Mouse (Mus musculus): ENCODE measurements around the gene 4930404N11Rik. TPM values are rescaled to one million over a fixed set of nuclear protein-coding genes. Genes with fewer than 3 reads are reported as not detected.

4930404N11Rik gene
- polyA plus RNA-seq, 1 experiment from 2014 or later = 1.5 TPM

DNA sequence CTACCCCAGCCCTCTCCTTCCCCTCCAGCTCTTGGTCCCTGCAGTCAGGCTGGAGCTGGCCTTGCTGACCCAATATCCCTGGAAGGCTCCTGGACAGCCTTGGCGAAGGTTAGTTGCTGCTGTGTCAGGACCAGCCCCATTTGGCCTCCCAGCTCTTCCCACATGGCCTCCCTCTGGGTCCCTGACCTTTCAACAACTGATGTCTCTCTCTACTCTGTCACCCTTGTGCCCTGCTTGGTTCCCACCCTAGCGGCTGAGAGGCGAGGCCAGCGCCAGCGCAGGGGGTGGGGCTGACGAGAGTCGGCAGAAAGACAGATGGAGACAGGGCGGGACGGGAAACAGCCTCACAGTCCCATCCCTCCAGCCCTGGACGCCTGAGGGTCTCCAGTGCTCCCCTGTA, 37.2 kb downstream of the 4930404N11Rik start, which contains the start of gene Tbxa2r:
Gene Tbxa2r, plus strand, starts transcription at position 346 of the 400 bp plus-strand sequence.
- H3K36me3 ChIP-seq (ENCODE audit: control insufficient read depth, insufficient read depth) = peaks cover 37% of the 10 kb centered on the region
- TF ChIP-seq CTCF (IDR thresholded peaks at IDR 0.05; ENCODE audit: low read depth) = peak; percentile 45
- WGBS = 6% methylated on average over 10 of the region's 10 CpGs
- no peak for ATAC-seq
- H3K4me1 ChIP-seq (replicated peaks; ENCODE audit: control insufficient read depth, insufficient read depth, low read length) = peaks cover 12% of the 10 kb centered on the region; the same call in 1 of the 2 replicates
- peaks cover 14% of the 10 kb centered on the region for H3K27me3 ChIP-seq (replicated peaks; ENCODE audit: control insufficient read depth, insufficient read depth, low read length)
- H3K27ac ChIP-seq (ENCODE audit: low read depth, low read length) = peak within 1 kb of the TSS; percentile 60; the same call in 1 of the 2 replicates
- no peaks in the 10 kb centered on the region for H3K9me3 ChIP-seq (ENCODE audit: control insufficient read depth)
- H3K4me3 ChIP-seq (ENCODE audit: low read depth, low read length) = no peak within 1 kb of the TSS
- H3K4me2 ChIP-seq (replicated peaks; ENCODE audit: low read depth) = peak within 1 kb of the TSS; percentile 55
- peak within 1 kb of the TSS; percentile 13 for H3K9ac ChIP-seq (ENCODE audit: low read depth, low read length)

- H3K27me3 ChIP-seq (replicated peaks; ENCODE audit: control insufficient read depth, insufficient read depth, low read length) = peaks cover 9% of the 10 kb centered on the region
- peaks cover 12% of the 10 kb centered on the region; the same call in 1 of the 2 replicates for H3K4me1 ChIP-seq (replicated peaks; ENCODE audit: control insufficient read depth, insufficient read depth, low read length)
- no peak overlapping the region for H3K4me3 ChIP-seq (ENCODE audit: low read depth, low read length)
- H3K4me2 ChIP-seq (replicated peaks; ENCODE audit: low read depth) = no peak overlapping the region
- H3K9ac ChIP-seq (ENCODE audit: low read depth, low read length) = peak overlapping the region; percentile 11; the same call in 1 of the 2 replicates
- no peak for ATAC-seq
- WGBS = 22% methylated on average over 2 of the region's 2 CpGs
- TF ChIP-seq CTCF (IDR thresholded peaks at IDR 0.05; ENCODE audit: low read depth) = no peak
- H3K9me3 ChIP-seq (ENCODE audit: control insufficient read depth) = no peaks in the 10 kb centered on the region
- peak overlapping the region; percentile 60; the same call in 1 of the 2 replicates for H3K27ac ChIP-seq (ENCODE audit: low read depth, low read length)
- peaks cover 41% of the 10 kb centered on the region for H3K36me3 ChIP-seq (ENCODE audit: control insufficient read depth, insufficient read depth)
These were observed 37.7 kb downstream of the 4930404N11Rik start for GRCm38 (mm10) chr10:81327959-81328358.

DNA sequence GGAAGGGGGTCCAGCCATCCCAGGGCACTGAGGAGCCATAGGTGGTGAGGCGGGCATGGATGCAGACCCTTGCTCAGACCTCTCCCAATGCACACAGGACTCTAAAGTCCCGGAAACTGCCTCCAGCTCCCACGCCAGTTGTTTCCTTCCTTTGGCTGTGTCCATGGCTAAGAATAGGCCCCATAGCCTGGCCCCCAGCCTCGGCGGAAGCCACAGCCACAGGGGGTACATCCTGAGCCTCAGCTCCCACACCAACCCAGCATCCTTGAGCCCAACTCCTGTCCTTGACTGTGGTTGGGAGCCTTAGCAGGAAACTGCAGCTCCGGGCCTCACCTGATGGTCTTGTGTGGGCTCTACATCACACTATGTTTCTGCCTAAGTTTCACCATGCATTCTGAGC, 38.8 kb downstream of the 4930404N11Rik start:
- Histone ChIP-seq H3K4me3 (ENCODE audit: low read depth, low read length) (no peak overlapping the region), H3K36me3 (ENCODE audit: control insufficient read depth, insufficient read depth) (peaks cover 50% of the 10 kb centered on the region), H3K27me3 (replicated peaks; ENCODE audit: control insufficient read depth, insufficient read depth, low read length) (no peaks in the 10 kb centered on the region), H3K4me1 (replicated peaks; ENCODE audit: control insufficient read depth, insufficient read depth, low read length) (peaks cover 15% of the 10 kb centered on the region; the same call in 1 of the 2 replicates), H3K27ac (ENCODE audit: low read depth, low read length) (peak overlapping the region; percentile 36), H3K9me3 (ENCODE audit: control insufficient read depth) (no peaks in the 10 kb centered on the region), H3K9ac (ENCODE audit: low read depth, low read length) (no peak overlapping the region), H3K4me2 (replicated peaks; ENCODE audit: low read depth) (no peak overlapping the region)
- TF ChIP-seq CTCF (IDR thresholded peaks at IDR 0.05; ENCODE audit: low read depth) = no peak
- WGBS = 69% methylated on average over 6 of the region's 6 CpGs
- no peak for ATAC-seq

GRCm38 (mm10) chr10:81325781-81326180, 39.8 kb downstream of the 4930404N11Rik start:
- Histone ChIP-seq H3K9ac (ENCODE audit: low read depth, low read length) (no peak overlapping the region), H3K4me1 (replicated peaks; ENCODE audit: control insufficient read depth, insufficient read depth, low read length) (peaks cover 17% of the 10 kb centered on the region; the same call in 1 of the 2 replicates), H3K27me3 (replicated peaks; ENCODE audit: control insufficient read depth, insufficient read depth, low read length) (no peaks in the 10 kb centered on the region), H3K4me2 (replicated peaks; ENCODE audit: low read depth) (no peak overlapping the region), H3K4me3 (ENCODE audit: low read depth, low read length) (no peak overlapping the region), H3K27ac (ENCODE audit: low read depth, low read length) (no peak overlapping the region), H3K9me3 (ENCODE audit: control insufficient read depth) (no peaks in the 10 kb centered on the region), H3K36me3 (ENCODE audit: control insufficient read depth, insufficient read depth) (peaks cover 50% of the 10 kb centered on the region)
- ATAC-seq = no peak
- WGBS = 89% methylated on average over 18 of the region's 18 CpGs
- no peak for TF ChIP-seq CTCF (IDR thresholded peaks at IDR 0.05; ENCODE audit: low read depth)

- Histone ChIP-seq H3K4me3 (ENCODE audit: low read depth, low read length) (no peak overlapping the region), H3K27me3 (replicated peaks; ENCODE audit: control insufficient read depth, insufficient read depth, low read length) (no peaks in the 10 kb centered on the region), H3K36me3 (ENCODE audit: control insufficient read depth, insufficient read depth) (peaks cover 50% of the 10 kb centered on the region), H3K4me2 (replicated peaks; ENCODE audit: low read depth) (no peak overlapping the region), H3K4me1 (replicated peaks; ENCODE audit: control insufficient read depth, insufficient read depth, low read length) (peaks cover 13% of the 10 kb centered on the region; the same call in 1 of the 2 replicates), H3K9ac (ENCODE audit: low read depth, low read length) (no peak overlapping the region), H3K9me3 (ENCODE audit: control insufficient read depth) (no peaks in the 10 kb centered on the region), H3K27ac (ENCODE audit: low read depth, low read length) (no peak overlapping the region)
- no peak for ATAC-seq
- 93% methylated on average over 21 of the region's 21 CpGs for WGBS
- no peak for TF ChIP-seq CTCF (IDR thresholded peaks at IDR 0.05; ENCODE audit: low read depth)
These were observed 40.4 kb downstream of the 4930404N11Rik start for GRCm38 (mm10) chr10:81325176-81325575.

- Histone ChIP-seq H3K9ac (ENCODE audit: low read depth, low read length) (no peak overlapping the region), H3K4me2 (replicated peaks; ENCODE audit: low read depth) (no peak overlapping the region), H3K36me3 (ENCODE audit: control insufficient read depth, insufficient read depth) (peaks cover 50% of the 10 kb centered on the region), H3K27me3 (replicated peaks; ENCODE audit: control insufficient read depth, insufficient read depth, low read length) (no peaks in the 10 kb centered on the region), H3K4me1 (replicated peaks; ENCODE audit: control insufficient read depth, insufficient read depth, low read length) (peaks cover 9% of the 10 kb centered on the region; the same call in 1 of the 2 replicates), H3K4me3 (ENCODE audit: low read depth, low read length) (no peak overlapping the region), H3K9me3 (ENCODE audit: control insufficient read depth) (no peaks in the 10 kb centered on the region), H3K27ac (ENCODE audit: low read depth, low read length) (no peak overlapping the region)
- 91% methylated on average over 18 of the region's 18 CpGs for whole genome bisulfite sequencing
- TF ChIP-seq CTCF (IDR thresholded peaks at IDR 0.05; ENCODE audit: low read depth) = no peak
- ATAC-seq = no peak
These were observed 41.7 kb downstream of the 4930404N11Rik start for GRCm38 (mm10) chr10:81323791-81324530.

Measured in intestine, postnatal 0 days (tissue).